Mouse (Mus musculus): ENCODE measurements at regions not wholly inside any gene's neighbourhood (a gene's known extent, or its start where the extent isn't known, plus 50 kb on each side); places are given as distances from the start of the nearest gene placed in this dataset.
"Not testable (repeated sequence)": the region's sequence is repeated elsewhere in the genome, so short reads cannot be mapped to it uniquely, and the experiment has no call there.

DNA sequence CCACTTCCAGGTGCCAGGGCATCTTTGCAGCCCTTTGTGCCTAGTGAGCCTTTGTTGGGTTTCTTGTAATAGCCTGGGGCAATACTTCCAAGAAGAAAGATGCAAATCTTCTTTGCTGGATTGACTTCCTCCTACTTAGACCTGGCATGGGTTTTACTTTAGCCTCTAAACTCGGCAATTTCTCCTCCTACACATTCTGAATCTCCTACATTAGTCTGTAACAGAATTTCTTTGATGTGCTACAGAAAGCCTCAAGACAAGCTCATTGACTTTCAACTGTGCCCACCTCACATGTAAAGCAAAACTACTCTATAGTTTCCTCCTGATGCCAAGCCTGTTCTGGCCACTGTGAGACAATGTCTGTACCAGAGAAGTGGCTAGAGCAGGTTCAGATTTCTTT is 92.9 kb downstream of the 9230113P08Rik start:
- in situ Hi-C loops (cut with MboI; ENCODE audit: low pct_ligation_motif_present, low pct_unique_long_range_greater_than_20kb, low sequenced_read_pairs), result no loop called here
- dilution Hi-C loops (cut with MboI; ENCODE audit: extremely low pct_ligation_motif_present, extremely low pct_unique_long_range_greater_than_20kb, low sequenced_read_pairs), result no loop called here

DNA sequence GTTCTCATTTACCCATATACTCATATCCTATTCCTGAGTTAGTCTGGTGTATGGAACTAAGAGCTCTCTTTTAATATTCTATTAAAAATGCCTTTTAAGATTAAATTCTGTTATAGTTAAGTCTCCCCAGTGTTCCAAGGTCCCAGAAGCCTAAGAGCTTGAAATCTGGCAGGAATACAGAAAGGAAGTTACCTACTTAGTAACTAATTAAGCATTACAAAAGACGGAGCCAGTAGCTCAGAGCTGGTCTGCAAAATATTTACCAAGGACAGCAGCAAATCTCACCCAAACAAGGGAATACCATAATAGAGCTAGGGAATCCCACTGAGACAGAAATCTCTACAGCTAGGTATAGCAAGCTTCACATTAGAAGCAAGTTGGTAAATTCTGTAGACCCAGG is 98.6 kb downstream of the 9230113P08Rik start:
- in situ Hi-C loops (cut with MboI; ENCODE audit: low pct_ligation_motif_present, low pct_unique_long_range_greater_than_20kb, low sequenced_read_pairs); H3K79me2 ChIP-seq (replicated peaks; ENCODE audit: control insufficient read depth, extremely low read depth, insufficient read depth, poor library complexity, severe bottlenecking); H3K4me1 ChIP-seq (ENCODE audit: control insufficient read depth in 1 of 2, insufficient read depth in 2 of 2); H3K4me2 ChIP-seq (ENCODE audit: insufficient read depth, low read depth, poor library complexity, severe bottlenecking); H3K27ac ChIP-seq (ENCODE audit: insufficient read depth, low read depth); H3K36me3 ChIP-seq (replicated peaks in 1 of 2; ENCODE audit: control insufficient read depth in 1 of 2, insufficient read depth in 1 of 2, low read length in 1 of 2); H3K9me3 ChIP-seq (replicated peaks; ENCODE audit: low read length); dilution Hi-C loops (cut with MboI; ENCODE audit: extremely low pct_ligation_motif_present, extremely low pct_unique_long_range_greater_than_20kb, low sequenced_read_pairs); DNase-seq (ENCODE audit: extremely low read depth); H3K4me3 ChIP-seq (replicated peaks in 1 of 3; ENCODE audit: low read depth in 2 of 3, low read length in 2 of 3, poor library complexity in 1 of 3); H3K9ac ChIP-seq (ENCODE audit: insufficient read depth, low read depth): not testable (repeated sequence)
- H3K27me3 ChIP-seq (replicated peaks), result peaks cover 53% of the 10 kb centered on the region

More for the DNA sequence above, 92.9 kb downstream of the 9230113P08Rik start:
- no peaks in the 10 kb centered on the region for H3K36me3 ChIP-seq (replicated peaks in 1 of 2; ENCODE audit: control insufficient read depth in 1 of 2, insufficient read depth in 1 of 2, low read length in 1 of 2)
- no peaks in the 10 kb centered on the region for H3K4me1 ChIP-seq (ENCODE audit: control insufficient read depth in 1 of 2, insufficient read depth in 2 of 2)
- no peaks in the 10 kb centered on the region for H3K79me2 ChIP-seq (replicated peaks; ENCODE audit: control insufficient read depth, extremely low read depth, insufficient read depth, poor library complexity, severe bottlenecking)
- H3K27me3 ChIP-seq (replicated peaks), result peaks cover 41% of the 10 kb centered on the region
- no peak for DNase-seq (ENCODE audit: extremely low read depth)
- no peak overlapping the region for H3K4me3 ChIP-seq (replicated peaks in 1 of 3; ENCODE audit: low read depth in 2 of 3, low read length in 2 of 3, poor library complexity in 1 of 3)
- no peak overlapping the region for H3K27ac ChIP-seq (ENCODE audit: insufficient read depth, low read depth)
- TF ChIP-seq CHD1 (IDR thresholded peaks at IDR 0.05; ENCODE audit: low read depth, low read length), result no peak
- TF ChIP-seq MAZ (IDR thresholded peaks at IDR 0.05; ENCODE audit: low read depth, low read length), result no peak
- TF ChIP-seq GABPA (IDR thresholded peaks at IDR 0.05; ENCODE audit: insufficient replicate concordance, low read depth, low read length), result no peak
- TF ChIP-seq USF2 (conservative IDR thresholded peaks at IDR 0.05; ENCODE audit: low read depth, low read length), result no peak
- no peak for TF ChIP-seq HCFC1 (IDR thresholded peaks at IDR 0.05; ENCODE audit: low read depth, low read length)
- no peak for TF ChIP-seq SIN3A (IDR thresholded peaks at IDR 0.05; ENCODE audit: low read length)
- TF ChIP-seq NELFE (IDR thresholded peaks at IDR 0.05; ENCODE audit: low read depth, low read length), result no peak
- TF ChIP-seq ETS1 (conservative IDR thresholded peaks at IDR 0.05; ENCODE audit: low read depth, low read length), result no peak
- TF ChIP-seq IRF4 (IDR thresholded peaks at IDR 0.05; ENCODE audit: low read depth, low read length), result no peak
- TF ChIP-seq POLR2A (IDR thresholded peaks at IDR 0.05; ENCODE audit: low read depth, low read length), result no peak
- no peak for TF ChIP-seq ZC3H11A (IDR thresholded peaks at IDR 0.05; ENCODE audit: low read depth, low read length)
- TF ChIP-seq NRF1 (IDR thresholded peaks at IDR 0.05; ENCODE audit: low read depth, low read length), result no peak
- no peak for TF ChIP-seq USF1 (IDR thresholded peaks at IDR 0.05; ENCODE audit: low read depth, low read length)
- TF ChIP-seq MEF2A (IDR thresholded peaks at IDR 0.05; ENCODE audit: borderline replicate concordance, low read depth, low read length), result no peak
- TF ChIP-seq PAX5 (IDR thresholded peaks at IDR 0.05; ENCODE audit: low read length), result no peak
- TF ChIP-seq ZNF384 (IDR thresholded peaks at IDR 0.05; ENCODE audit: low read depth, low read length), result no peak
- TF ChIP-seq MAX (IDR thresholded peaks at IDR 0.05; ENCODE audit: low read length), result no peak
- no peak for TF ChIP-seq JUN (IDR thresholded peaks at IDR 0.05; ENCODE audit: insufficient read depth, low read depth, low read length)
- TF ChIP-seq MAFK (IDR thresholded peaks at IDR 0.05; ENCODE audit: insufficient replicate concordance, low read length), result no peak
- TF ChIP-seq TCF12 (IDR thresholded peaks at IDR 0.05; ENCODE audit: low read depth, low read length), result no peak
- H3K9ac ChIP-seq (ENCODE audit: insufficient read depth, low read depth), result no peak overlapping the region
- no peak overlapping the region for H3K4me2 ChIP-seq (ENCODE audit: insufficient read depth, low read depth, poor library complexity, severe bottlenecking)
- no peaks in the 10 kb centered on the region for H3K9me3 ChIP-seq (replicated peaks; ENCODE audit: low read length)

Measured in CH12.LX (cell line).